Mouse (Mus musculus) kidney, adult 11 months (tissue): ENCODE measurements around the gene Carns1.

Experiments
- DNase-seq: peaks from one replicate; pipeline ENCODE4 v3.0.0; 2022

Gene Carns1

GRCm38 (mm10) chr19:4175368-4175947, at the start of gene Carns1:
Carns1 (minus strand) TSS chr19:4175479.
- no peak for DNase-seq

- peak; percentile 64 for DNase-seq
These were observed 46.9 kb upstream of the Carns1 start for GRCm38 (mm10) chr19:4222165-4222564.

- DNase-seq, result no peak
These were observed 45.9 kb upstream of the Carns1 start for GRCm38 (mm10) chr19:4220957-4221743.

- no peak for DNase-seq
These were observed 45.1 kb upstream of the Carns1 start for GRCm38 (mm10) chr19:4220416-4220815.

- no peak for DNase-seq
These were observed 44.7 kb upstream of the Carns1 start for GRCm38 (mm10) chr19:4219943-4220342.

GRCm38 (mm10) chr19:4218784-4219183, 43.5 kb upstream of the Carns1 start:
- no peak for DNase-seq

- no peak for DNase-seq
These were observed 43.0 kb upstream of the Carns1 start for GRCm38 (mm10) chr19:4218293-4218692.

GRCm38 (mm10) chr19:4217855-4218254, 42.6 kb upstream of the Carns1 start:
- no peak for DNase-seq

- DNase-seq, result no peak
These were observed 41.9 kb upstream of the Carns1 start for GRCm38 (mm10) chr19:4217140-4217539.

GRCm38 (mm10) chr19:4216041-4216685, 40.9 kb upstream of the Carns1 start:
- no peak for DNase-seq

- DNase-seq, result no peak
These were observed 40.2 kb upstream of the Carns1 start for GRCm38 (mm10) chr19:4215451-4215840.

- no peak for DNase-seq
These were observed 39.6 kb upstream of the Carns1 start for GRCm38 (mm10) chr19:4214771-4215450.

- DNase-seq, result no peak
These were observed 38.9 kb upstream of the Carns1 start, which contains the start of the genes Clcf1 and AC109138.7 for GRCm38 (mm10) chr19:4214071-4214770. Clcf1 (plus strand) TSS chr19:4214238. AC109138.7 (plus strand) TSS chr19:4214357.

- peak; percentile 75 for DNase-seq
These were observed 38.3 kb upstream of the Carns1 start for GRCm38 (mm10) chr19:4213524-4213974.

GRCm38 (mm10) chr19:4211891-4212588, 36.8 kb upstream of the Carns1 start:
- DNase-seq, result no peak

GRCm38 (mm10) chr19:4208563-4208962, 33.3 kb upstream of the Carns1 start:
- no peak for DNase-seq

GRCm38 (mm10) chr19:4206971-4207370, 31.7 kb upstream of the Carns1 start:
- DNase-seq, result peak; percentile 79

- DNase-seq, result no peak
These were observed 29.6 kb upstream of the Carns1 start for GRCm38 (mm10) chr19:4204889-4205288.

- DNase-seq, result no peak
These were observed 28.5 kb upstream of the Carns1 start for GRCm38 (mm10) chr19:4203604-4204326.

GRCm38 (mm10) chr19:4203148-4203547, 27.9 kb upstream of the Carns1 start:
- DNase-seq, result no peak

- DNase-seq, result no peak
These were observed 26.9 kb upstream of the Carns1 start for GRCm38 (mm10) chr19:4202149-4202548.
